Comparison of ENCODE assay signal across 27 mouse cellular contexts in the genomic region with DNA sequence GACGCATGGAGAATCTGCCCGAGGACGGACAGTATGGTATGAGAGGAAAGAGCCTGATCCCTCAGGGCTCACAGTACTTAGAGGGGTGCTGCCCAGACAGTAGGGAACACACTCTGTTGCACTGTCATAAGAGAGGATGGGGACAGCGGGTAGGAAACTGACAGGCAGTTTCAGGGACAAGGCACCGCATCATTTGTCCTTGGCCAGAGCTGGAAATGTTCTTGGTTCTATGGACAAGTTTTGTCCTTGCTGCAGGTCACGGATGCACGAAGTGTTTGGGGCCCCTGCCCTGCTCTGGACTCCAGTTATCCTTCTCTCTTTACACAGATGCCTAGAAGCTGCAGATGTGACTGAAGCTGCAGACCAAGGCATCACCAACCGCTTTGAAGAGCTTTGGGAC. TPM values are rescaled to one million over a fixed set of nuclear protein-coding genes. Genes with fewer than 3 reads are reported as not detected.
DNase-seq lines count a peak whose midpoint lies in the region; ATAC-seq lines count a peak whose summit lies in the region.
"Had no signal": no experiment of that assay in that cellular context is flagged by ENCODE, and none has a peak within 500 bp of the region (broad histone marks: within the 10 kb centered on the region; RNA-seq: fewer than 3 reads in every experiment).

No protein-coding gene starts in this region.

- H3K27ac ChIP-seq in limb, embryonic 10.5 days = no peak overlapping the region
- H3K27ac ChIP-seq: embryonic facial prominence, embryonic 13.5 days; embryonic facial prominence, embryonic 15.5 days; forebrain, embryonic 10.5 days; forebrain, embryonic 12.5 days had no signal

- no peak for ATAC-seq in megakaryocyte, adult 5-6 weeks (ENCODE audit: poor library complexity, severe bottlenecking)
- ATAC-seq: activated CD4-positive, CD25-positive, alpha-beta regulatory T cell, adult 4 months; CD4-positive, CD25-positive, alpha-beta regulatory T cell, adult 4 months; forebrain, embryonic 14.5 days; forebrain, embryonic 16.5 days; Patski had no signal

- peak; percentile 70 to 84 for DNase-seq in adrenal gland, adult (ENCODE audit: inconsistent age in 2 of 2, low spot score in 1 of 2)
- DNase-seq in adrenal gland, postnatal 25 days = no peak
- peak; percentile 58 for DNase-seq in adrenal gland, adult 8-10 months
- DNase-seq in adrenal gland, postnatal 4 days (ENCODE audit: low spot score in 2 of 2) = no peak
- DNase-seq in adrenal gland, postnatal 36 days = peak; percentile 56 to 58
- no peak for DNase-seq in limb, embryonic 10.5 days (ENCODE audit: low spot score)
- DNase-seq: B cell, adult 2 months; cerebellum, adult 11 months; cerebellum, adult 18-20 months; cerebellum, adult 8-10 months; cerebellum, adult 9-11 months; cerebellum, postnatal 14 days; cerebellum, postnatal 36 days; embryo, embryonic 11 days had no signal

- peak overlapping the region; percentile 44 for H3K4me3 ChIP-seq in megakaryocyte, embryonic 14.5 days (replicated peaks)
- no peak overlapping the region for H3K4me3 ChIP-seq in limb, embryonic 10.5 days
- H3K4me3 ChIP-seq: embryonic facial prominence, embryonic 13.5 days; embryonic facial prominence, embryonic 15.5 days; erythroblast, embryonic 14.5 days; forebrain, embryonic 10.5 days; forebrain, embryonic 12.5 days had no signal

- H3K9me3 ChIP-seq in megakaryocyte, embryonic 14.5 days = no peaks in the 10 kb centered on the region
- no peaks in the 10 kb centered on the region for H3K9me3 ChIP-seq in limb, embryonic 10.5 days (replicated peaks)
- H3K9me3 ChIP-seq: embryonic facial prominence, embryonic 13.5 days; embryonic facial prominence, embryonic 15.5 days; forebrain, embryonic 10.5 days; G1E had no signal

- peaks cover 98% of the 10 kb centered on the region for H3K36me3 ChIP-seq in megakaryocyte, embryonic 14.5 days (replicated peaks; ENCODE audit: low read length)
- H3K36me3 ChIP-seq in limb, embryonic 10.5 days = peaks cover 93% of the 10 kb centered on the region
- H3K36me3 ChIP-seq: G1E had no signal

- H3K4me1 ChIP-seq in megakaryocyte, embryonic 14.5 days = peaks cover 93% of the 10 kb centered on the region
- H3K4me1 ChIP-seq in limb, embryonic 10.5 days = 0 out of 2 replicates have a peak, but pooled peaks cover 5% of the 10 kb centered on the region
- H3K4me1 ChIP-seq: forebrain, embryonic 10.5 days; forebrain, embryonic 12.5 days had no signal

- H3K27me3 ChIP-seq in megakaryocyte, embryonic 14.5 days (replicated peaks) = no peaks in the 10 kb centered on the region
- no peaks in the 10 kb centered on the region for H3K27me3 ChIP-seq in limb, embryonic 10.5 days (ENCODE audit: low read depth, poor library complexity, severe bottlenecking)
- H3K27me3 ChIP-seq: embryonic facial prominence, embryonic 13.5 days; embryonic facial prominence, embryonic 15.5 days; forebrain, embryonic 12.5 days; Patski had no signal

- 98% methylated on average over 8 of the region's 8 CpGs for WGBS in limb, embryonic 10.5 days

RNA-seq across cellular contexts. Expression of a gene that starts 11.3 kb away (rescaled TPM):
- total RNA-seq in adrenal gland, postnatal 25 days (2021) = 108 and 116 TPM in 2 replicates
- 100 to 1,000 TPM; 116 to 170 (median 135) TPM for total RNA-seq in adrenal gland, adult 8-10 months (2022)
- total RNA-seq in adrenal gland, postnatal 4 days (2021) = 100 to 1,000 TPM; 103 to 110 TPM
- polyA plus RNA-seq in megakaryocyte, embryonic 14.5 days (2012; ENCODE audit: insufficient read depth, low replicate concordance) = 53.3 and 84.2 TPM in 2 replicates
- 1.1 and 2.1 TPM in 2 replicates for total RNA-seq in megakaryocyte, adult 5-6 weeks (2015)
- total RNA-seq in megakaryocyte, adult 5-6 weeks (2017) = 0.65 and 1.9 TPM in 2 replicates
- 100 to 1,000 TPM; 138 to 155 TPM for total RNA-seq in adrenal gland, postnatal 36 days (2021)
- 141 and 143 TPM in 2 replicates for polyA plus RNA-seq in limb, embryonic 10.5 days (2016; fragmentation: Nextera tagmentation; extraction: Ambion mirVana)
- total RNA-seq: G1E had no signal

Comparison
In these comparisons a context has a peak if more than half of its experiments do, and no peak if none do; other contexts are left out.
1. DNase-seq: peak in adrenal gland, adult (2 of 2), adrenal gland, adult 8-10 months (single experiment) and adrenal gland, postnatal 36 days (2 of 2); none in adrenal gland, postnatal 25 days (single experiment), adrenal gland, postnatal 4 days (0 of 2) and limb, embryonic 10.5 days (single experiment).
2. RNA of a gene that starts 11.3 kb away (total RNA-seq): 138 to 155 TPM in adrenal gland, postnatal 36 days, 116 to 170 TPM in adrenal gland, adult 8-10 months, 103 to 110 TPM in adrenal gland, postnatal 4 days and 108 to 116 TPM in adrenal gland, postnatal 25 days; 0.65 to 2.1 TPM in megakaryocyte, adult 5-6 weeks; every median in the first group is over 10 times any median in the second.